Mouse (Mus musculus) frontal cortex, postnatal 36 days (tissue): ENCODE measurements around the gene Rab8b.

Experiments used
- DNase-seq, 2 experiments: peaks; one replicate each; pipeline ENCODE4 v3.0.0; 2022; ENCODE audit warnings: low spot score in 2 of 2

The Rab8b gene

GRCm38 (mm10) chr9:66919382-66919971, at the start of gene Rab8b:
Gene Rab8b, minus strand, starts transcription at chr9:66919687.
- peak; percentile 93 to 95 for DNase-seq

- DNase-seq = no peak
Observed at GRCm38 (mm10) chr9:66967492-66967891, 48.0 kb upstream of the Rab8b start.

DNA sequence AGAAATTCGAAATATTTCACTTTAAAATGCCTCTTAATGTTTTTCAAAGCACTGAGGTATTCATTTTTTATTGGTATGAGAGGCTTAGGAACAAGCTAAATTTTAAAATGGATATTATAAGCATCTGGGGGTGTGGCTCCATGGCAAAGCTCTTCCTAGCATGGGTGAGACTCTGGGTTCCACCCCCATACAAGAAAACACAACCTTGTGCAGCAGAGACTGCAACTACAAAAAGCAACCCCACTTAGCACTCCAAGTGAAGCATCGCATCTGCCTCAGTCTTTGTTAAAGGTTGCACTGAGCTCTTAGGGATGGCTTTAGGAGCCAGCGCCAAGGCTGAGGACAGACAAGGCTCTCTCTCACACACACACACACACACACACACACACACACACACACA, 42.0 kb upstream of the Rab8b start:
- DNase-seq = no peak

- no peak for DNase-seq
Observed at GRCm38 (mm10) chr9:66957451-66957850, 38.0 kb upstream of the Rab8b start.

DNA sequence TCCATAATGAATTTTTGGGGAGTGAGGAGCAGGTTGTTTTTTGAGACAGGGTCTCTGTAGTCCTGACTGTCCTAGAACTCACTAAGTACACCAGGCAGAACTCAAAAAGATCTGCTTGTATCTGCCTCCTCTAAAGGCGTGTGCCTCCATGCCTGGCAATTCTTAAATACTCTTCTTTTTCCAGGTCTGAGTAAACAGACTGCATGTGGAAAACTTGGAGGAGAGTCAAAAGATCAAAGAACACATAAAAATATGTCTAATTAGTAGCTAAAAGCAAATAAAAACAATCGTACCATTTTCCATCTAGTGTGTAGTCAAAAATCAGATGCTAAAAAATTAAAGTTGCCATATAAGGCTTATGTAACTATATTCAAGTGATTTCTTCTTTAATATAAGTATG, 33.4 kb upstream of the Rab8b start:
- no peak for DNase-seq

- no peak for DNase-seq
Observed at GRCm38 (mm10) chr9:66952321-66952720, 32.8 kb upstream of the Rab8b start.

- DNase-seq = no peak
Observed at GRCm38 (mm10) chr9:66948536-66948935, 29.0 kb upstream of the Rab8b start.

DNA sequence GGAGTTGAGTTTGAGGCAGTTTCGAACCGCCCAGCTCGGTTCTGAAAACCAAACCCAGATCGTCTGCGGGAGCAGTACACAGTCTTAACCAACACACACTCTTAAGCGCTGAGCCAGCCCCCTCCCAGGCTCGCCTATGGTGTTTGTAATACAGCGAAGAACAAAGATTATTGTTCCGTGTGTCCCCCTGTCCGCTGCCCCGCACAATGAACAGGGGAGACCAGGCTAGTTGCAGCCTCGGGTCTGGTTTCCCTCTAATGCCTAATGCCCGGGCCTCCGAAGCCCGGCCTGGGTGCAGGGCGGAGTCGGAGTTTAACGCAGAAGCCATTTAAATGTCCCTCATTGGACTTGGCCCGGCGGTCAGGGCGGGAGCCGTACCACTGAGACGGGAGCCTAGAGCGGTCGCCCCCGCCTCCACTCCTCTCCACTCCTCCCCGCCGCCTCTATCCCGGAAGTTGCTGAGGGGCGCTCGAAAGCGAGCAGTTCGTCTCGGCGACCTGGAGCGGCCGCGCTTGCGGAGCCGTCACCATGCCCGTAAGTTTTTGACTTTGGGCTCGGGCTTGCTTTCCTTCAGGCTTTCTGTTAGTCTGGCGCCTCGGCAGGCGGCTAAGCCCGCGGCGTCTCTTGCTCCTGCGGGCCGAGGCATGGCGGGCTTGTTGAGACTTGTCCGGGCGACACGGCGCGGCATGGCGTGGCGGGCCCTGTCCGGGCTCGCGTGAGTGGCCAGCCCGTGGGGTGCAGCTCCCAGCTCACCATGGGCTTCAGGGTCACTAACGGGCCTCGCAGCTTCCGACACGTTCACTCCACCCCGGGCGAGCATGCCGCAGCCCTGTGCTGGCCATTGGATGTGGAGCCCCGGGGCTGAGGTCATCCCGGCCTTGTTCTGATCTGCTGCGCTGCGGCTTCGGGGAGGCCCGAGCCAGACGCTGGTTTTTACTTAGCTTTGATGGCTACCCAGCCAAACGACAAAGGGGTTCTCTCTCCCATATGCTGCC, 26.5 kb upstream of the Rab8b start, which contains the start of gene Rps27l:
Gene Rps27l, plus strand, starts transcription at position 440 of the 995 bp plus-strand sequence.
- peak; percentile 87 to 92 for DNase-seq

DNA sequence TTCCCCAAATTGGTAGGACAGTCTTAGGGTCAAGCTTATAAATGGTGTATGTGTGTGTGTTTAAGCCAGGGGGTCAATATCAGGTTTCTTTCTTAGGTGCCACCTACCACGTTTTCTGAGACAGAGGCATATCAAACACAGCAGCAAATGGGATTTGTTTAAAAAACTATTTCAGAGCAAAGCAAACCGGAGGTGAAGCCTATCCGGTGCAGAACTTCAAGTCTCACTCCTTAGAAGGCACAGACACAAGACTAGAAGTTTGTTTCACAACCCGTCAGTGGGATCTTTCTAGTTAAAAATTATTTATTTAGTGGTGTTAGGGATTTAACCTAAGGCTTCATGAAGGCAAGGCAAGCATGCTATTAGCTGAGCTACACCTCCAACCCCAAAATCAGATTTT, 25.7 kb upstream of the Rab8b start:
- DNase-seq = no peak

- peak in 1 of 2 experiments; percentile 56 for DNase-seq
Observed at GRCm38 (mm10) chr9:66938836-66939235, 19.3 kb upstream of the Rab8b start.

DNA sequence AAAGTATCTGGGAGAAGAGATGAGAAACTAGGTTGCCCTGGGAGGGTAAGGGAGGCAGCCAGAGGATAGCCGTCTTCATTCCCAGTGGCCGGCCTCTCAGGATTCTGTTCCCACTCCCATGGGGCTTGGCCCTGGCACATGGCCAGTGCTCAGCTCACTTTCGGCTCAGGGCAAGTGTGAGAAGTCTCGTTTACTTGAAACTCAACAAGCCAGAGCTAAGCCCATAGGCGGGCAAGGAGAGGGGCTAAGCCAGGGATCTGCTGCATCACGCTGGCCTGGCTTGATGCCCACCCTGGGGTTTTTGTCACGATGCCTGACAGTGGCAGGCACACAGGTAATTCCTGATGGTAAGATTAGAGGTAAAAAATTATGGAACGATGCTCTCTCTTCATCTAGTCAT, 18.0 kb upstream of the Rab8b start:
- DNase-seq = no peak

DNA sequence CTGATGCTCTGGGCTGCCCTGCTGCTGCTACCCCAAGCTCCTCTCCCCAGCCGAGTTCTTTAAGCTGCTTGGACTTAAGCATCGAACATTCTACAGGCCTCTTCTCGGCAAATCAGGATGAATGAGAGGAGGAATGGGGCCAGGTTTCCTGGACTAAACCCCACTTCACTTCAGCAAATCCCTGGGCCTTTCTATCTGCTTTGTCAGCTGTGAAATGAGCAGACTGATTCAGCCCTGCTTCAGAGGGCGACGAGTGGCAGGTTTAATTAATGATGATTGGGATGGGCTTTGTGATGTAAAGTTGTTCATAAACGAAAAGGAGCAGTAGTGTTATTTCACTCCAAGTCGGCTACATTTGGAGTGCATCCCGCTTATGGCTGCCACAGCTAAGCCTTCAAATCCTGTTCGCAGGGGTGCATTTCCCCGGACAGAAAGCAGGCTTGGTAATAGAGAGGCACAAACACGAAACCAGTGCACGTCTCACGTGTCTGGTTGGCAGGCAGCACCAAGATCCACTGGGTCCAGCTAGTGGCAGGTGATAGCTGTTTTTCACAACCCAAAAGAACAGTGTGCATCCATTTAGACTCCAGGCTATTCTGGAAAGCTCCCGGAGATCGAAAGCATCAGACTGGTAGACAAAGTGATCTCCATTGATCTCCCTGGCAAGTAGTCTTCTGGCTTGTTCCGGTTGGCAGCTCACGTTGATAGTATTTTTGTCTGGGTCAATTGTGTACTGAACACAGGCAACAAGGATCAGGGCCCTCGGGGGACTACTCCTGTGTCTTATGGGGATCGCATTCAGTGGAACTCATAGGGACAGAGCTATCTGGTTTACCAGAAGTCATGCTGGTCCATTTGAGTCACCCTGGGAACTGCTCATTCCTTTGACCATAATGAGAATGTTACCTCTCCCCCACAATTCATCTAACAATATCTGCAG, 14.7 kb upstream of the Rab8b start:
- no peak for DNase-seq

DNA sequence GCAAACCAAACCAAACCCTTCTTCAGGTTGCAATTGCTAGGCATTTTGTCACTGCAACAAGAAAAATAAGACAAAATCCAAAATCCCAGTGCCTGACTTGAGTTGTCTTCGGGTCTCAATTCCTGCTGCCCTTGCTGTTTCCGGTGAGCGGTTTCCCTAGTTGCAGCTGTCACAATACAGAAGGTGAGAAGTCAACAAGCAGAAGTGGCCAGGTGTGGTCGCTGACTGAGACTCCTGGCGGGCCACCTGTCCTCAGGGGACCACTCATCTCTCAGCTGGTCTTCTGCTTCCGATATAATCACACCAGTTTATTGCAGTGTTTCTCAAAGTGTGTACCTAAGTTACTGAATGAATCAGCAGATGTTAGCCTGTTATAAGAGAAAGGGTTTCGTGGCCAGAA, 10.9 kb upstream of the Rab8b start:
- no peak for DNase-seq

- peak in 1 of 2 experiments; percentile 45 for DNase-seq
Observed at GRCm38 (mm10) chr9:66927696-66928402, 8.4 kb upstream of the Rab8b start.

DNA sequence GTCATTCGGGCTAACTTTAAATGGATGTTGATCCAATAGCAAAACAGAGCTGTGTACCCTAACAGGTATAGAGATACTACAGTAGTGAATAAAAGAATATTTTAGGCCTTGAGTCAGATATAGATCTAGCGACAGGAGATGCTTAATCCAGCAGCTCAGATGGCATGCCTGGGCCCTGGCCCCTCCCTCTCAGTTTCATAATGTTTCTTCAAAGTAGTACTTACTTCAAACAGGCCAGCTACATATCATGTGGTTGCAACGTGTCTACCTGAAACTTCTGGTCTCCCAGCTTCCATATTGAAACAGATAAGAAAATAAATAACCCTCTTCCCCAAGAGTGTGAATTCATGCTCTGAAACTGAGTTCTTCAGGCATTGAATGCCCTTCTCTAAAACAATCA, 6.4 kb upstream of the Rab8b start:
- no peak for DNase-seq

- no peak for DNase-seq
Observed at GRCm38 (mm10) chr9:66922076-66922475, 2.6 kb upstream of the Rab8b start.

DNA sequence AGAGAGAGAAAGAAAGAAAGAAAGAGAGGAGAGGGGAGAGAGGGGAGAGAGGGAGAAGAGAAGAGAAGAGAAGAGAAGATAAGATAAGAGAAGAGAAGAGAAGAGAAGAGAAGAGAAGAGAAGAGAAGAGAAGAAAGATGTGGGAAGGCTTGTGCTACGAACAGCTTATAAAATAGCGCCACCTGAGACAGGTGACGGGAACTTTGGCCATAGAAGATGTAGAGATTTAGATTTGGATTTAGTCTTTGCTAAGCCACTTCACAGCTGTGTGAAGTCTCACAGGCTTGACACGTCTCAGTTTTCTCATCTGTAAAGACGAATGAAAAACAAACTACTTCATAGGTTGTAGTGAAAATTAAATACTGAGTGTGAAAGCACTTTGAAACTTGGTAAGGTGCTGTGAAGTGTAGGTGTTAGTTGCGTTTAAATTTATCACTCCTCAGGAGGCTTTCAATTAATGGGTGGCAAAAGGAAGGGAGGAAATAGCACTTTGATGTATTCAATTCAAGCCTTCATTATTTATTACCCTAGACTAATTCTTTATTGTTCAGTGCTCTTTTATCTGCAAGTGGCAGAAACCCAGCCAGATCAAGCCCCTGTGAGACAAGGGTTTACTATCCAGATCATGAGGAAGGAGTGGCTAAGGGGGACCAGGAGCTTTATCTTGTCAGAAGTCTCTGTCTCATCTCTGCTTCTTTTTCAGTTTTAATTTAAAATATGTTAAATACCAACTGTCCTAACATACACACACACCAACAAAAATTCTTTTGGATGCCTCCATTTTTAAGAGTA, 1.2 kb upstream of the Rab8b start:
- DNase-seq = no peak

DNA sequence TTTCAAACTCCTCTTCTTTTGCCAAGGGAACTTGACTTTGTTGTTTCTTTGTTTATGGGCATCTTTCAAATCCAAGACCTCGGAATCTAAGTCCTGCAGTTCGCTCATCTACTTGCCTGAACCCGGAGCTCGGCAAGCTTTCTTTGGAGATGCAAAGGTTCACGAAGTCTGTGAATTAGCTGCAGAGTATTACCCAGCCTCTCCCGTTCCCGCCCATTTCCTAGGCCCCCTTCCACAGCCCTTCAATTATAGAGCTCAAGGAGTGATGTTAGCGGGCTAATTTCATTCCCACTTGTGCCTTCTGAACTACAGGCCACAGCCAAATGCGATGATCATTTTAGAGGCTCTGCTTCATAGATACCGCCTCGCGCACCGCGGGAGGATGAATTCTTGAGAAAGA, 494 bp upstream of the Rab8b start:
- no peak for DNase-seq

GRCm38 (mm10) chr9:66918672-66919330, 686 bp downstream of the Rab8b start:
- DNase-seq = peak; percentile 14 to 17

- no peak for DNase-seq
Observed at GRCm38 (mm10) chr9:66917892-66918255, 1.6 kb downstream of the Rab8b start.
